Mouse (Mus musculus): ENCODE data around the gene Gm5565. TPM values are rescaled to one million over a fixed set of nuclear protein-coding genes. Genes with fewer than 3 reads are reported as not detected.
"Not testable (repeated sequence)": the region's sequence is repeated elsewhere in the genome, so short reads cannot be mapped to it uniquely, and the experiment has no call there.

Gm5565 gene
- not detected in 2 replicates for polyA plus RNA-seq (2015; fragmentation: Nextera tagmentation; extraction: Ambion mirVana)

- ATAC-seq (ENCODE audit: low FRiP score); H3K9ac ChIP-seq (replicated peaks); H3K4me2 ChIP-seq; H3K9me3 ChIP-seq (replicated peaks); H3K27ac ChIP-seq (replicated peaks); H3K4me3 ChIP-seq (replicated peaks); H3K36me3 ChIP-seq; H3K27me3 ChIP-seq (replicated peaks); H3K4me1 ChIP-seq: not testable (repeated sequence)
- 97% methylated on average over 3 of the region's 3 CpGs for WGBS
Observed at GRCm38 (mm10) chr5:146160439-146160838, at the start of gene Gm5565. Gene Gm5565, minus strand, starts transcription at chr5:146160539.

- no peaks in the 10 kb centered on the region; the same call in 1 of the 2 replicates for H3K9me3 ChIP-seq (replicated peaks)
- 95% methylated on average over 5 of the region's 5 CpGs for WGBS
- no peak for ATAC-seq (ENCODE audit: low FRiP score)
Observed at GRCm38 (mm10) chr5:146205537-146205936, 45.2 kb upstream of the Gm5565 start.

GRCm38 (mm10) chr5:146203921-146204320 lies 43.6 kb upstream of the Gm5565 start:
- Histone ChIP-seq H3K9ac (replicated peaks) (no peak overlapping the region), H3K36me3 (peaks cover 76% of the 10 kb centered on the region), H3K4me2 (no peak overlapping the region), H3K27ac (replicated peaks) (no peak overlapping the region), H3K4me1 (no peaks in the 10 kb centered on the region), H3K9me3 (replicated peaks) (no peaks in the 10 kb centered on the region; the same call in 1 of the 2 replicates), H3K27me3 (replicated peaks) (no peaks in the 10 kb centered on the region), H3K4me3 (replicated peaks) (no peak overlapping the region)
- WGBS: 89% methylated on average over 2 of the region's 2 CpGs
- ATAC-seq (ENCODE audit: low FRiP score): no peak

More at GRCm38 (mm10) chr5:146205537-146205936, 45.2 kb upstream of the Gm5565 start:
- Histone ChIP-seq H3K9ac (replicated peaks) (no peak overlapping the region), H3K36me3 (peaks cover 88% of the 10 kb centered on the region), H3K4me3 (replicated peaks) (no peak overlapping the region), H3K27me3 (replicated peaks) (no peaks in the 10 kb centered on the region), H3K27ac (replicated peaks) (no peak overlapping the region), H3K4me2 (no peak overlapping the region), H3K4me1 (no peaks in the 10 kb centered on the region)

GRCm38 (mm10) chr5:146200580-146200979 lies 40.2 kb upstream of the Gm5565 start:
- Histone ChIP-seq H3K9ac (replicated peaks) (no peak overlapping the region), H3K36me3 (peaks cover 47% of the 10 kb centered on the region), H3K9me3 (replicated peaks) (no peaks in the 10 kb centered on the region; the same call in 1 of the 2 replicates), H3K4me1 (no peaks in the 10 kb centered on the region), H3K4me3 (replicated peaks) (no peak overlapping the region), H3K4me2 (no peak overlapping the region), H3K27me3 (replicated peaks) (no peaks in the 10 kb centered on the region), H3K27ac (replicated peaks) (no peak overlapping the region)
- WGBS: 96% methylated on average over 6 of the region's 6 CpGs
- no peak for ATAC-seq (ENCODE audit: low FRiP score)

- whole genome bisulfite sequencing: 83% methylated on average over 2 of the region's 2 CpGs
- H3K27me3 ChIP-seq (replicated peaks): no peaks in the 10 kb centered on the region
- H3K36me3 ChIP-seq: peaks cover 37% of the 10 kb centered on the region
- no peak overlapping the region for H3K4me2 ChIP-seq
- no peaks in the 10 kb centered on the region for H3K4me1 ChIP-seq
- no peak overlapping the region for H3K27ac ChIP-seq (replicated peaks)
- H3K9me3 ChIP-seq (replicated peaks): no peaks in the 10 kb centered on the region; the same call in 1 of the 2 replicates
- no peak overlapping the region for H3K4me3 ChIP-seq (replicated peaks)
- ATAC-seq (ENCODE audit: low FRiP score): no peak
- H3K9ac ChIP-seq (replicated peaks): no peak overlapping the region
Observed at GRCm38 (mm10) chr5:146199540-146199939, 39.2 kb upstream of the Gm5565 start.

GRCm38 (mm10) chr5:146199073-146199472 lies 38.7 kb upstream of the Gm5565 start:
- Histone ChIP-seq H3K9ac (replicated peaks) (no peak overlapping the region), H3K27ac (replicated peaks) (no peak overlapping the region), H3K36me3 (peaks cover 32% of the 10 kb centered on the region), H3K9me3 (replicated peaks) (no peaks in the 10 kb centered on the region; the same call in 1 of the 2 replicates), H3K27me3 (replicated peaks) (no peaks in the 10 kb centered on the region), H3K4me3 (replicated peaks) (no peak overlapping the region), H3K4me2 (no peak overlapping the region), H3K4me1 (no peaks in the 10 kb centered on the region)
- no peak for ATAC-seq (ENCODE audit: low FRiP score)

- H3K27me3 ChIP-seq (replicated peaks): no peaks in the 10 kb centered on the region
- H3K4me1 ChIP-seq: no peaks in the 10 kb centered on the region
- H3K9me3 ChIP-seq (replicated peaks): no peaks in the 10 kb centered on the region
- no peak overlapping the region for H3K27ac ChIP-seq (replicated peaks)
- no peak for ATAC-seq (ENCODE audit: low FRiP score)
- no peak overlapping the region for H3K4me3 ChIP-seq (replicated peaks)
- no peak overlapping the region for H3K4me2 ChIP-seq
- WGBS: 83% methylated on average over 8 of the region's 8 CpGs
- peaks cover 4% of the 10 kb centered on the region; the same call in 1 of the 2 replicates for H3K36me3 ChIP-seq
- H3K9ac ChIP-seq (replicated peaks): no peak overlapping the region
Observed at GRCm38 (mm10) chr5:146193360-146193759, 33.0 kb upstream of the Gm5565 start.

GRCm38 (mm10) chr5:146190501-146191269 lies 30.3 kb upstream of the Gm5565 start:
- Histone ChIP-seq H3K27ac (replicated peaks) (no peak overlapping the region), H3K27me3 (replicated peaks) (no peaks in the 10 kb centered on the region), H3K9me3 (replicated peaks) (no peaks in the 10 kb centered on the region), H3K4me3 (replicated peaks) (no peak overlapping the region), H3K36me3 (no peaks in the 10 kb centered on the region), H3K4me2 (no peak overlapping the region), H3K4me1 (no peaks in the 10 kb centered on the region), H3K9ac (replicated peaks) (no peak overlapping the region)
- WGBS: 64% methylated on average over 3 of the region's 3 CpGs
- ATAC-seq (ENCODE audit: low FRiP score): no peak

GRCm38 (mm10) chr5:146190093-146190492 lies 29.8 kb upstream of the Gm5565 start:
- Histone ChIP-seq H3K4me3 (replicated peaks) (no peak overlapping the region), H3K4me1 (no peaks in the 10 kb centered on the region), H3K27me3 (replicated peaks) (no peaks in the 10 kb centered on the region), H3K27ac (replicated peaks) (no peak overlapping the region), H3K9ac (replicated peaks) (no peak overlapping the region), H3K4me2 (no peak overlapping the region), H3K36me3 (no peaks in the 10 kb centered on the region), H3K9me3 (replicated peaks) (no peaks in the 10 kb centered on the region)
- no peak for ATAC-seq (ENCODE audit: low FRiP score)
- WGBS: 70% methylated on average over 4 of the region's 4 CpGs

GRCm38 (mm10) chr5:146188712-146189111 lies 28.4 kb upstream of the Gm5565 start:
- Histone ChIP-seq H3K4me3 (replicated peaks) (no peak overlapping the region), H3K4me1 (no peaks in the 10 kb centered on the region), H3K9ac (replicated peaks) (no peak overlapping the region), H3K4me2 (no peak overlapping the region), H3K27ac (replicated peaks) (no peak overlapping the region), H3K9me3 (replicated peaks) (no peaks in the 10 kb centered on the region; the same call in 1 of the 2 replicates), H3K27me3 (replicated peaks) (no peaks in the 10 kb centered on the region), H3K36me3 (no peaks in the 10 kb centered on the region)
- WGBS: 79% methylated on average over 7 of the region's 7 CpGs
- ATAC-seq (ENCODE audit: low FRiP score): no peak

- H3K36me3 ChIP-seq: no peaks in the 10 kb centered on the region
- no peak overlapping the region for H3K27ac ChIP-seq (replicated peaks)
- no peak overlapping the region for H3K9ac ChIP-seq (replicated peaks)
- no peaks in the 10 kb centered on the region; the same call in 1 of the 2 replicates for H3K9me3 ChIP-seq (replicated peaks)
- no peak overlapping the region for H3K4me2 ChIP-seq
- WGBS: 93% methylated on average over 1 of the region's 1 CpGs
- no peak for ATAC-seq (ENCODE audit: low FRiP score)
- no peaks in the 10 kb centered on the region for H3K4me1 ChIP-seq
- H3K27me3 ChIP-seq (replicated peaks): no peaks in the 10 kb centered on the region
- H3K4me3 ChIP-seq (replicated peaks): no peak overlapping the region
Observed at GRCm38 (mm10) chr5:146188144-146188543, 27.8 kb upstream of the Gm5565 start.

GRCm38 (mm10) chr5:146187441-146187840 lies 27.1 kb upstream of the Gm5565 start:
- H3K36me3 ChIP-seq; H3K4me3 ChIP-seq (replicated peaks); H3K4me1 ChIP-seq; H3K4me2 ChIP-seq; H3K9ac ChIP-seq (replicated peaks); H3K27ac ChIP-seq (replicated peaks); H3K9me3 ChIP-seq (replicated peaks); ATAC-seq (ENCODE audit: low FRiP score); H3K27me3 ChIP-seq (replicated peaks): not testable (repeated sequence)
- 32% methylated on average over 5 of the region's 5 CpGs for WGBS

Data from neural tube, embryonic 15.5 days (tissue).